Mouse (Mus musculus): ENCODE data around the gene Gm10570. TPM values are rescaled to one million over a fixed set of nuclear protein-coding genes. Genes with fewer than 3 reads are reported as not detected.

Gm10570 gene
- polyA plus RNA-seq, 1 experiment from 2014 or later, result 0.57 TPM

GRCm38 (mm10) chr4:130279105-130279504 lies 29.4 kb downstream of the Gm10570 start, which contains the start of gene Serinc2:
TSS of gene Serinc2 (minus strand) at chr4:130279205.
- Histone ChIP-seq H3K27ac (no peak within 1 kb of the TSS), H3K9ac (no peak within 1 kb of the TSS), H3K9me3 (replicated peaks) (no peaks in the 10 kb centered on the region), H3K27me3 (peaks cover 64% of the 10 kb centered on the region), H3K36me3 (no peaks in the 10 kb centered on the region), H3K4me3 (replicated peaks) (no peak within 1 kb of the TSS), H3K4me1 (peaks cover 17% of the 10 kb centered on the region), H3K4me2 (no peak within 1 kb of the TSS)
- ATAC-seq (replicated peaks; ENCODE audit: low FRiP score), result no peak
- WGBS, result 67% methylated on average over 2 of the region's 2 CpGs

DNA sequence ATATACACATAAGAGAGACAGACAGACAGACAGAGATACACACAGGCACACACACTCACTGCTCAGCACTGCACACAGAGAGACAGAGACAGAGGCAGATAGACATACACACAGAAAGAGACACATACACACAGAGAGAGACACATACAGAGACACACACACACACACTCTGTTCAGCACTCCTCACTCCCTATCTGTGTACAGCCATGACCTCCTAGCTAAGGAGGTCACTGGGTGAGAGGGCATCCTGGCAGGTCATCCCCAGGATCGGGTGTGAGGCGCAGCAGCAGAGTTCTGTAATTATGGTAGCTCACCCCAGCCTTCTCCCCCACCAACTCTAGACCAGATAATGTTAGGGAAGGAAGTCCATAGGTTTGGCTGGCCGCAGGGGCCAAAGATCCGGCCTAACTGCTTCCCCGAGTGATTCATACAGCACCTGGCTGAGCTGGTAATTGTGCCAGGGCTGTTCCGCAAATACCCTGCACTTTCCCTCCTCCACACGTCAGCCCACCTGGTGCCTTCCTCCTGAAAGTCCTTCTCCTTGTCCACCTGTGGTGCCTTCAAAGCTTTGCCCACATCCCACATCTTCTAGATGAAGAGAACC lies 31.8 kb downstream of the Gm10570 start:
- peaks cover 79% of the 10 kb centered on the region for H3K27me3 ChIP-seq
- 61% methylated on average over 7 of the region's 7 CpGs for WGBS
- peaks cover 27% of the 10 kb centered on the region for H3K4me1 ChIP-seq
- H3K4me3 ChIP-seq (replicated peaks), result no peak overlapping the region
- no peak overlapping the region for H3K27ac ChIP-seq
- H3K9ac ChIP-seq, result no peak overlapping the region
- no peak for ATAC-seq (replicated peaks; ENCODE audit: low FRiP score)
- no peak overlapping the region for H3K4me2 ChIP-seq
- no peaks in the 10 kb centered on the region for H3K9me3 ChIP-seq (replicated peaks)
- H3K36me3 ChIP-seq, result no peaks in the 10 kb centered on the region

DNA sequence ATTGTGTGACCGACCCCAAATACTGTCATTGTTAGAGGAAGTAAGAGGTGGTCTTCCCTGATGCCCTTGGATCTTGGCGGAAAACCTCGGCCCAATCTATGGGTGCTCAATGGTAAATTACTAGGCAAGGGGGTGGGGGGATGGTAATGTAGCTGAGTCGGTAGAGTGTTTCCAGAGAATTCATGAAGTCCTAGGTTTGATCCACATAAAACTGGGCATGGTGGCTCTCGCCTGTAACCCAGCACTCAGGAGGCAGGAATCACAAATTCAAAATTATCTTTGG lies 32.7 kb downstream of the Gm10570 start:
- ATAC-seq (replicated peaks; ENCODE audit: low FRiP score), result no peak
- Histone ChIP-seq H3K4me2 (peak overlapping the region; percentile 98), H3K9me3 (replicated peaks) (no peaks in the 10 kb centered on the region), H3K4me3 (replicated peaks) (peak overlapping the region; percentile 64), H3K27me3 (peaks cover 72% of the 10 kb centered on the region), H3K4me1 (peaks cover 27% of the 10 kb centered on the region), H3K27ac (no peak overlapping the region), H3K9ac (no peak overlapping the region), H3K36me3 (no peaks in the 10 kb centered on the region)
- WGBS, result 56% methylated on average over 5 of the region's 5 CpGs

- H3K27me3 ChIP-seq, result peaks cover 68% of the 10 kb centered on the region
- WGBS, result under 1% methylated on average over 62 of the region's 62 CpGs
- no peaks in the 10 kb centered on the region for H3K36me3 ChIP-seq
- H3K27ac ChIP-seq, result peak overlapping the region; percentile 49
- peaks cover 27% of the 10 kb centered on the region for H3K4me1 ChIP-seq
- peak overlapping the region; percentile 55 for H3K9ac ChIP-seq
- peak overlapping the region; percentile 64 for H3K4me3 ChIP-seq (replicated peaks)
- ATAC-seq (replicated peaks; ENCODE audit: low FRiP score), result peak; percentile 54
- no peaks in the 10 kb centered on the region for H3K9me3 ChIP-seq (replicated peaks)
- H3K4me2 ChIP-seq, result peak overlapping the region; percentile 98
Observed at GRCm38 (mm10) chr4:130275016-130275822, 33.3 kb downstream of the Gm10570 start.

DNA sequence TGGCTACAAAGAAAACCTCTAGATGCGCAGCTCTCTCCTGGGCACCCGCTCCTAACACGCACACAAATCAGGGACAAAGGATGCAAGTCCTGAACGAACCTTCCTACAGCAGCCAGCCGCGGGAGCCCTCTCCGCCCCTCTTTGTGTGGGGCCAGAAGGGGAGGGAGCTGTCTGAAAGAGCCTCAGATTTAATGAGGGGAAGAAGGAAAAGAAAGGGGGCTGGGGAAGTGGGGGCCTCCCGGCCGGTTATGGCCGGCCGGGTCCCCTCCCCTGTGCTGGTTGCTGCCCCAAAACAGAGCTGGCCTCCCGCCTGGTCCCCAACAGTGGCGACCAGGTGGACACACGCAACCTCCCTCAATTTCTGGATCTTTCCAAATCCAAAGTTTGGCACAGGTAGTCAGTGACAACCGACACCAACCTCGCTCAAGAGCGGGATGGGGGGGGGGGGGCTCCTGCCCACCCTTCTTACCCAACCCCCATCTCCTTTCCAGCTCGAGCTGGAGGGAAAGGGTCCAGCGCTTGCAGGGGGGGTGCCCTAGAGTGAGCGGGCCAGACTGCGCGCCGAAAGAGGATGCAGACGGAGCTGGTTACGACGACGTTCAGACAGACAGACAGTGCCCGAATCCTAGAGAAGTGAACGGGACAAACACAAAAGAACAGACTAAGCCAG lies 34.0 kb downstream of the Gm10570 start:
- peak overlapping the region; percentile 55 for H3K9ac ChIP-seq
- H3K27me3 ChIP-seq, result peaks cover 65% of the 10 kb centered on the region
- peak overlapping the region; percentile 98 for H3K4me2 ChIP-seq
- H3K36me3 ChIP-seq, result no peaks in the 10 kb centered on the region
- peak overlapping the region; percentile 64 for H3K4me3 ChIP-seq (replicated peaks)
- H3K27ac ChIP-seq, result peak overlapping the region; percentile 49
- ATAC-seq (replicated peaks; ENCODE audit: low FRiP score), result peak; percentile 63
- WGBS, result under 1% methylated on average over 29 of the region's 29 CpGs
- peaks cover 27% of the 10 kb centered on the region for H3K4me1 ChIP-seq
- H3K9me3 ChIP-seq (replicated peaks), result no peaks in the 10 kb centered on the region

DNA sequence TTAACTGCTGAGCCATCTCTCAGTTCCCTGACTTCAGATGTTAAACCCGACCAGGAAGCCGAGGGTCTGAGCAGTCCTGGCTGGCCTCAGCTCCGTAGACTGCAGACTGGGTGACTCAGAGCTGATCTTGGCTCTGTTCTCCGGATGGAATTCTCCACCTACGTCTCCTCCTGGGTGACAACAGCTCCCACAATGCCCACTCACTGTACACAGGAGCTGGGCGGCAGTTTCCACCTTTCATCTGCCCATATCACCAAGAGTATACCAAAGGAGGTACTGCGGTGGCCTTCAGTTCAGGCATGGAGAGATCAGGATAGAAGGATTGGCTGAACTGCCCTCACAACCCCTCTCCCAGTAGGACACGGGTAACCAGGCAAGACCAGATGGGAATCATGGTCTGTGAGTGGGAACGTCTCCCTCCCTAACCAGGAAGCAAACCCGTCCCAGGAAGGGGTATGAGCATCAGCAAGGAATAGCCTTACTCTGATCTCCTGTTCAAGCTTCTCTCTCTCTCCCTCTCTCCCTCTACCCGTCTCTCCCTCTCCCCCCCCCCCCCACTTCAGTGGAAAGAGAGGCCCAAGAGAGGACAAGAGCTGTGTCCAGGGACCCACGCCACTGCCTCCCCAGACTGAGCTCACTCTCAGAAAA lies 34.7 kb downstream of the Gm10570 start:
- H3K36me3 ChIP-seq, result no peaks in the 10 kb centered on the region
- H3K9me3 ChIP-seq (replicated peaks), result no peaks in the 10 kb centered on the region
- H3K4me1 ChIP-seq, result peaks cover 27% of the 10 kb centered on the region
- peak overlapping the region; percentile 49 for H3K27ac ChIP-seq
- 12% methylated on average over 11 of the region's 12 CpGs for WGBS
- ATAC-seq (replicated peaks; ENCODE audit: low FRiP score), result peak; percentile 16; the same call in 1 of the 2 replicates
- peaks cover 59% of the 10 kb centered on the region for H3K27me3 ChIP-seq
- peak overlapping the region; percentile 55; the same call in 1 of the 2 replicates for H3K9ac ChIP-seq
- peak overlapping the region; percentile 98 for H3K4me2 ChIP-seq
- peak overlapping the region; percentile 64 for H3K4me3 ChIP-seq (replicated peaks)

DNA sequence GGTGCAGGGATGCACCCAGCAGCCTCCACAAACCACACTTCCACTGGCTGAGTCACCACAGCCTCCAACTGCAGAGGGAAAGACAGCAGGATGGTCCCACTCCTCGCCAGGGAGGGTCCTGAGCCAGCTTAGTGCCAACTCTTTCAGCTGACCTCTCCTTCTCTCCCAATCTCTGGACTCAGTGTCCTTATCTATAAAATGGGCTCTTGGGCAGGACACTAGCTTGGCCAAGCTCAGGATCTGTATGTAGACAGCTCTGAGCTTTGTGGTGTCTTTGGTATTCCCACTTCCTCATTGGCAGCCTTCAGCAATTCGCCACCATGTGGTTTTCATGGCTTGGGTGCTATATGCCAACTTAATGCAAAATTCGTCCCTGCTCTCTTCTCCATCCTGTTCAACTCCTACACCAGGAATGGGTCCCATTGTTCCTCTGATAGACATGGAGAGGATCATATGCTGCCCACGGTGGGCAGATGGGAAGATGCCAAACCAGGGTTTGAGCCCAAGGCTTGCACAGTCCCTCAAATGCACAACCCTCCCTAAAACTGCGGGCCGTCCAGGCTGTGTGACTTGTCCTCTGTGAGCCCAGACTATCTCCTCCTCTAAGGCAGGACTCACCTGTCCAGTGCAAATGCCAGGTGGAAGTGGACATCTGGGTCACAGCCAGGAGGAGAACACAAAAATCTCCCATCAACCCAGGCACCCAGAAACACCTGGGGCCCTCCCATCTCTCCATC lies 37.7 kb downstream of the Gm10570 start:
- ATAC-seq (replicated peaks; ENCODE audit: low FRiP score), result no peak
- no peak overlapping the region for H3K4me2 ChIP-seq
- peaks cover 37% of the 10 kb centered on the region for H3K27me3 ChIP-seq
- H3K4me1 ChIP-seq, result peaks cover 37% of the 10 kb centered on the region
- WGBS, result 83% methylated on average over 6 of the region's 6 CpGs
- no peaks in the 10 kb centered on the region for H3K9me3 ChIP-seq (replicated peaks)
- no peak overlapping the region for H3K4me3 ChIP-seq (replicated peaks)
- no peak overlapping the region for H3K27ac ChIP-seq
- no peak overlapping the region for H3K9ac ChIP-seq
- H3K36me3 ChIP-seq, result no peaks in the 10 kb centered on the region

- Histone ChIP-seq H3K4me2 (no peak overlapping the region), H3K4me1 (peaks cover 31% of the 10 kb centered on the region), H3K36me3 (no peaks in the 10 kb centered on the region), H3K27ac (no peak overlapping the region), H3K9ac (no peak overlapping the region), H3K9me3 (replicated peaks) (no peaks in the 10 kb centered on the region), H3K27me3 (peaks cover 32% of the 10 kb centered on the region), H3K4me3 (replicated peaks) (no peak overlapping the region)
- 81% methylated on average over 8 of the region's 8 CpGs for WGBS
- ATAC-seq (replicated peaks; ENCODE audit: low FRiP score), result no peak
Observed at GRCm38 (mm10) chr4:130270089-130270488, 38.4 kb downstream of the Gm10570 start.

DNA sequence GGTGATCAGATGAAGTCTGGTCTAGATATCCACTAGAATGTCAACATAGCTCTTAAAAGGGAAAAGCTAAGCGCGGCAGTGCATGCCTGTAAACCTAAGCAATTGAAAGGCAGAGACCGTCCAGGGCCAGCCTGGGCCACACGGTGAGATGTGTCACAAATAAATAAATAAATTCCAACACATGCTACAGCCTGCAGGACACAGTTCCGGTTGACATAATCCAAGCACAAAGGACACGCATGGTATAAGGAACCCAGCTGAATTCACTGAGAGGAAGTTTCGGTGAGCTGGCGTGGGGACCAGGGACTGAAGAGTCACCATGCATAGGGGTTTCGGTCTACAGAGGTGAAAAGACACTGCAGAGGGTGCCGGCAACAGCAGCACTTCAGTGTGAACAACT lies 39.7 kb downstream of the Gm10570 start:
- Histone ChIP-seq H3K4me1 (peaks cover 31% of the 10 kb centered on the region), H3K27ac (no peak overlapping the region), H3K4me2 (no peak overlapping the region), H3K9ac (no peak overlapping the region), H3K27me3 (peaks cover 33% of the 10 kb centered on the region), H3K4me3 (replicated peaks) (no peak overlapping the region), H3K9me3 (replicated peaks) (no peaks in the 10 kb centered on the region), H3K36me3 (no peaks in the 10 kb centered on the region)
- no peak for ATAC-seq (replicated peaks; ENCODE audit: low FRiP score)
- WGBS, result 86% methylated on average over 10 of the region's 10 CpGs

DNA sequence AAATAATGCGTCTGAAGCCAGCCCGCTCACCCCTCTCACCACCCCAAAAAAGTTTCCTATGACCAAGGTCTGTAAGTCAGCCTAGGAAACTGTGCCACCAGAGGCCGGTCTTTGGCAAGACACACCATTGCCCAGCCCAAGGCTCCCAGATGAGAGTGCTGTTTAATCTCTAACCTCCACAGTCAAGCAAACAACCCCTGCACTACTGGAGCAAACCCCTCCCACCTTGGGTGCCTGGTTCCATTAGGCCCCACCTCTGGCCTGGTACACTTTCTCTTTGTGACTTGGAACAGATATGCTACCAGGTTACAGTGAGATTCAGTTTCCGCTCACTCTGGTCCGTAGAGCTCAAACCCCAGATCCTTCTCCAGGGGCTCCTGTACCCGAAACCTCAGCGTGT lies 41.4 kb downstream of the Gm10570 start:
- 77% methylated on average over 7 of the region's 7 CpGs for WGBS
- Histone ChIP-seq H3K27ac (no peak overlapping the region), H3K9ac (no peak overlapping the region), H3K9me3 (replicated peaks) (no peaks in the 10 kb centered on the region), H3K4me1 (peaks cover 31% of the 10 kb centered on the region), H3K36me3 (peaks cover 8% of the 10 kb centered on the region; the same call in 1 of the 2 replicates), H3K4me3 (replicated peaks) (no peak overlapping the region), H3K27me3 (peaks cover 29% of the 10 kb centered on the region), H3K4me2 (no peak overlapping the region; the same call in 1 of the 2 replicates)
- 0 out of 2 replicates have a peak, but pooled peaks have one; percentile 44 for ATAC-seq (replicated peaks; ENCODE audit: low FRiP score)

DNA sequence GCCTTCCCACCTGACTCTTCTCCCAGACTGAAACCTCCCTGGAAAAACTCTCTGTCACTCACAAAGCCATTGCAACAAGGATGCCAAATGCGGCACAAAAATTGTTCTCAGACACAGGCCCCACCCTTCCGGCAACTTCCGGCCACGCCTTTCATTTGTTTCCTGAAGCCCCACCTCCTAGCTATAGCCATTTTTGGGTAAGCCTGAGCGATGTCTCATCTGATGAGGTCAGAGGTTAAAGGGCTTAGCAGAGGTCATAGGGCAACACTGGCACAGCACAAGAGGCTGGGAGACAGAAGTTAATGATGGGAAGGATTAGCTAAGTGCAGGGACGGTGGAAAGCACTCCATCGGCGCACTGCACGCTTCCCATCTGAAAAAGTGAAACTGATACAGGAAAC lies 41.9 kb downstream of the Gm10570 start:
- Histone ChIP-seq H3K36me3 (peaks cover 8% of the 10 kb centered on the region; the same call in 1 of the 2 replicates), H3K4me2 (peak overlapping the region; percentile 31; the same call in 1 of the 2 replicates), H3K4me1 (peaks cover 31% of the 10 kb centered on the region), H3K27ac (no peak overlapping the region), H3K9me3 (replicated peaks) (no peaks in the 10 kb centered on the region), H3K27me3 (peaks cover 26% of the 10 kb centered on the region), H3K9ac (no peak overlapping the region), H3K4me3 (replicated peaks) (no peak overlapping the region)
- WGBS, result 57% methylated on average over 9 of the region's 9 CpGs
- ATAC-seq (replicated peaks; ENCODE audit: low FRiP score), result no peak

Data from kidney, embryonic 15.5 days (tissue).